Mouse (Mus musculus) heart, embryonic 15.5 days (tissue): Measurements from ENCODE around the gene Ttc16. TPM values are rescaled to one million over a fixed set of nuclear protein-coding genes. Genes with fewer than 3 reads are reported as not detected.

ENCODE experiments used
- ATAC-seq: fragments of 200-750 bp; cut with Nextera tagmentation; replicated peaks from 2 replicates; pipeline ENCODE4 v1.8.0; 2017; ENCODE audit warnings: low read depth, moderate TSS enrichment; ENCODE audit not compliant: insufficient number of reproducible peaks, insufficient read depth, low FRiP score
- H3K27ac ChIP-seq: fragments of 300-500 bp; sonication (generic); 2 replicates; pipeline ENCODE4 v1.5.1; 2015; ENCODE audit warnings: mild to moderate bottlenecking, inconsistent platforms
- H3K27me3 ChIP-seq: fragments of 300-500 bp; sonication (generic); 2 replicates; pipeline ENCODE4 v1.6.1; 2015; ENCODE audit warnings: inconsistent platforms
- H3K36me3 ChIP-seq: fragments of 300-500 bp; sonication (generic); 2 replicates; pipeline ENCODE4 v1.6.1; 2015; ENCODE audit warnings: mild to moderate bottlenecking, inconsistent platforms
- H3K4me1 ChIP-seq: fragments of 300-500 bp; sonication (generic); replicated peaks from 2 replicates; pipeline ENCODE4 v1.6.1; 2015; ENCODE audit warnings: inconsistent platforms
- H3K4me2 ChIP-seq: fragments of 300-500 bp; sonication (generic); 2 replicates; pipeline ENCODE4 v1.6.1; 2015; ENCODE audit warnings: inconsistent platforms, mild to moderate bottlenecking, moderate library complexity
- H3K4me3 ChIP-seq: fragments of 300-500 bp; sonication (generic); 2 replicates; pipeline ENCODE4 v1.5.1; 2015; ENCODE audit warnings: mild to moderate bottlenecking, inconsistent platforms
- H3K9ac ChIP-seq: fragments of 300-500 bp; sonication (generic); 2 replicates; pipeline ENCODE4 v1.6.1; 2015; ENCODE audit warnings: mild to moderate bottlenecking, inconsistent platforms
- H3K9me3 ChIP-seq: fragments of 300-500 bp; sonication (generic); replicated peaks from 2 replicates; pipeline ENCODE4 v1.6.1; 2016; ENCODE audit warnings: inconsistent platforms
- WGBS: fragments of 180-500 bp; shearing (Covaris S2); methylation state at CpG from one replicate; pipeline ENCODE4 v1.1.7; 2015; ENCODE audit warnings: mixed read lengths; 5-methylcytosine and 5-hydroxymethylcytosine counted together
- polyA plus RNA-seq: library from polyadenylated mRNA; unstranded; fragments of >200 nt; fragmentation: Nextera tagmentation; extraction: Ambion mirVana; gene quantifications from 2 replicates; pipeline ENCODE4 v1.2.1, GENCODE M21; 2015

The Ttc16 gene
- polyA plus RNA-seq, 1 experiment from 2014 or later = 0.15 TPM

DNA sequence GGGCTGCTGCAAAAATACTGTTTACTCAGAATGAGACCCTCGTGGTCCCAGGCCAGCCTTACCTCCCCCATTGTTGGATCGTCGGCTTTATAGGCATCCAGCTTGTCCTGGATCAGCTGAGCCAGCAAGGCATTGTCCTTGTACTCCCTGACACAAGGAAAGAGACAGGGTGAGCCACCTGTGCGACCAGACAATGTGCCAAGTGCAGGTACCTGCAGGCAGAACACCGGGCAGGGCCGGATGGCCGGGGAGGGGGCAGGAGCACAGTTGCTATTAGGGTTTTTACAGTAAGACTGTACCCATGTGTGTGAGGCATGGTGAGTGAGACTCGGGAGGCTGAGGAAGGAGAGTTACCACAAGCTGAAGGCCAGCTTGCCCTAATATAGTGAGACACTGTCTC is 36.5 kb upstream of the Ttc16 start:
- Histone ChIP-seq H3K36me3 (peaks cover 31% of the 10 kb centered on the region), H3K4me3 (no peak overlapping the region), H3K27ac (no peak overlapping the region), H3K9ac (no peak overlapping the region), H3K4me2 (no peak overlapping the region), H3K4me1 (no peaks in the 10 kb centered on the region), H3K27me3 (no peaks in the 10 kb centered on the region), H3K9me3 (no peaks in the 10 kb centered on the region)
- WGBS = 79% methylated on average over 8 of the region's 8 CpGs
- ATAC-seq = no peak

DNA sequence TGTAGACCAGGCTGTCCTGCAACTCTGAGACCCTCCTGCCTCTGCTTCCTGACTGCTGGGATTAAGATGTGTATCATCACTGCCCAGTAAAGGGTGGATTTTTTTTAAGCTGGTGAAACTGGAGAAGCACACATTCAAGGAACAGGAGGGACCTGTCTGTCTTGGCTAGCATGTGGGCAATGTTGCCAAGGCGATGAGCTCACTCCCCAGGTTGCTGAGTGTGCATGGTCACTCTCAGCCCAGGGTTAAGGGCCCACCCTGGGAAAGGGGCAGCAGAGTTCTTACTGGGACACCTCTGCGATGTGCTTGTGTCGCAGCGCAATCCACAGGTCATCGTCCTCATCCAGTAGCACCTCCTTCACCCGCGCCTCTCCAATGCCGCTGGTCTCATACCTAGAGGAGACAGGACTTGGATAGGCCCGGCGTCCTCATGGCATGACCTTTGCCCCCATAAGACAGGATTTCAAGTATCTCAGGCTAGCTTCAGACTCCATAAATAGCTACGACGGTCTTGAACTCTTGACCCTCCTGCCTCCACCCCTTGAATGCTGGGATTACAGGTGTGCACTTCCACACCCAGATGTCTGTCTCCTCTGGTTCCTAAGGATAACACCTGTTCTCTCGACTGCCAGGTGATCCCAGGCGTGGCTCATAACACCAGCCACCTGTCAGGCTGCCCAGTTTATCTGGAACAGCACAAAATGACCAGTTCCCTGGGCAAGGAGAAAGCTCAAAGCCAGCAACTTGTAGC is 33.6 kb upstream of the Ttc16 start:
- no peaks in the 10 kb centered on the region for H3K9me3 ChIP-seq
- no peak overlapping the region for H3K27ac ChIP-seq
- H3K4me2 ChIP-seq = no peak overlapping the region
- 0 out of 2 replicates have a peak, but pooled peaks have one; percentile 27 for ATAC-seq
- no peaks in the 10 kb centered on the region for H3K27me3 ChIP-seq
- no peaks in the 10 kb centered on the region for H3K4me1 ChIP-seq
- no peak overlapping the region for H3K9ac ChIP-seq
- peaks cover 39% of the 10 kb centered on the region for H3K36me3 ChIP-seq
- 85% methylated on average over 14 of the region's 14 CpGs for whole genome bisulfite sequencing
- H3K4me3 ChIP-seq = no peak overlapping the region

DNA sequence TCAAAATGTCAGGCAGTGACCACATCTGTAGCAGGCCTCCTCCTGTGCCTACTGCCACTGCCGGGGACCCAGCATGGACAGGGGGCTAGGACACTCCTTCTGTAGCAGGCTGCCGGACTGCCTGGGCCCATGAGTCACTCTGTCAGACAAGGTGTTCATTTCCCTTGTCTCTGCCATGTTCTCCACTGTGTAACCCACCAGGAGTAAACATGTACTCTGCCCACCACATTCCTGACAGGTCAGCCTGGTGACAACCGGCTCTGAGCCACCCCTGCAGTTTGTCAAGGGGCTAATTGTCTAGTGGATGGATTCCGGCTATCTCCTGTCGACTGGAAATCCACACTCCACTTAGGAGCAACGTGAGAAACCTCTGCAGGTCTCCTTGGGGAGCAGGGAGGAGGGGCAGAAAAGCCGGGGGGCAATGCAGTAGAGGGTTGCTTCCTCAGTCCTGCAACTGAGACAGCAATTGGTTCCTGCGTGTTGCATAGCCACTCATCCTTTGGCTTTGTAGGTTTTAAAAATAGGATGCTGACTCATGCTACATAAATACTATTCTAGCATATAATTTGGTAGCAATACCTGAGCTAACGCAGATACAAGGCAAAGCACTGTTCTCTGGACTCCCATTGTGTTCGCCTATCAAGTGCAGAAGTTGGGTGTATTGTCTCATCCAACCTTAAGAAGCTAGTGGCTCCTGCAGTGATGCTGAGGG is 23.0 kb upstream of the Ttc16 start:
- peaks cover 16% of the 10 kb centered on the region for H3K4me1 ChIP-seq
- peak overlapping the region; percentile 54 for H3K27ac ChIP-seq
- no peak overlapping the region for H3K9ac ChIP-seq
- no peaks in the 10 kb centered on the region for H3K27me3 ChIP-seq
- H3K4me2 ChIP-seq = no peak overlapping the region
- H3K9me3 ChIP-seq = no peaks in the 10 kb centered on the region
- peaks cover 40% of the 10 kb centered on the region; the same call in 1 of the 2 replicates for H3K36me3 ChIP-seq
- 35% methylated on average over 10 of the region's 10 CpGs for WGBS
- ATAC-seq = peak; percentile 52; the same call in 1 of the 2 replicates
- no peak overlapping the region for H3K4me3 ChIP-seq

DNA sequence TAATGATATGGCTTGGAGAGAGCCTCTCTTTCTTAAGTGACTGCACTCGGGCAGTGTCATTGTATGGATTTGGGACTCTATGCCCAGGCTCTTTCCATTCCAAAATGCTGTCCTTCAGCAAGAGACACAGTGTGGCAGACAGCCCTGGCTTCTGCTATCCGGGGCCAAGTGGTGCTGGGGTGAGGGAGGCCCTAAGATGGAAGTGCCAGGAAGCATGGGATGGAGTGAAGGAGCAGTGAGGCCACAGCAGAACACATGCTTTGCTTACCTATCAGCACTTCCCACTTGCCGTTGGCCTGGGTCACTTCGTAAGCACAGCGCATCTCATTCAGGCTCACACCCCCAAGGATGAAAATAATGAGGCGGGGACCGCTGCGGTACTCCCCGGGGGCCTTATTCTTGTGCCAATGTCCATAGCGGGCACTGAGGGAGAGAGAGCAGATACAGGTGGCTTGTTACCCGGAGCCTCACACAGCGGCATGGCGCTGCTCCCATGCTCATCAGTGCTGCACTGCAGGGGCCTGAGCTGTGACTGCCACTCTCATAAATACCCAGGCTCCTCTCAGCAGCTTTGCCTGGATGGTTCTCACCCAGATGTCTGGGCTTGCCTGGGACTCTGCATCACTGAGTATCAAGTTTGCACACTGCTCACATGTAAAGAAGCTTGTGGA is 20.4 kb upstream of the Ttc16 start:
- H3K9me3 ChIP-seq = no peaks in the 10 kb centered on the region
- H3K9ac ChIP-seq = no peak overlapping the region
- no peak for ATAC-seq
- peaks cover 37% of the 10 kb centered on the region; the same call in 1 of the 2 replicates for H3K36me3 ChIP-seq
- no peak overlapping the region for H3K27ac ChIP-seq
- H3K4me3 ChIP-seq = no peak overlapping the region
- 86% methylated on average over 13 of the region's 13 CpGs for WGBS
- no peaks in the 10 kb centered on the region for H3K27me3 ChIP-seq
- no peak overlapping the region for H3K4me2 ChIP-seq
- H3K4me1 ChIP-seq = peaks cover 23% of the 10 kb centered on the region

DNA sequence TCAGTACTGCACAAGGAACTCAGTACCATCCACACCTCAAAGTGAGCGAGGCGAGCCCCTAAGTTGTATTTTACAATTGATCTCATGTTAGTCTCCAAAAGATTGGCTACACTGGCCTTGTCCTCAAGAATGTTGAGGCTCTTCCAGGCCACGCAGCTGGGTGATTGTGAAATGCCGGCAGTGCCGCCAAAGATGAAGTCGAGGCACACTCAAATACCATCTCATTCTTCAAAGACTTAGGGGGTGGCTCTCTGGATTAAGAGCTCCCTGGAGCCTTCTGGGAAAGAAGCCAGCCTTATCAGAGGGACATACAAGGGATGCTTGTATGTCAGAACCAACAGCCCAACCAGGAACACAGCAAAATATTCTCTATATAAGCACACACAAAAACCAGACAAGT is 15.9 kb upstream of the Ttc16 start:
- peaks cover 7% of the 10 kb centered on the region; the same call in 1 of the 2 replicates for H3K4me1 ChIP-seq
- H3K27ac ChIP-seq = peak overlapping the region; percentile 48
- no peak overlapping the region for H3K4me3 ChIP-seq
- 46% methylated on average over 6 of the region's 6 CpGs for WGBS
- no peak overlapping the region for H3K9ac ChIP-seq
- H3K27me3 ChIP-seq = no peaks in the 10 kb centered on the region
- peaks cover 11% of the 10 kb centered on the region; the same call in 1 of the 2 replicates for H3K36me3 ChIP-seq
- ATAC-seq = no peak
- H3K4me2 ChIP-seq = no peak overlapping the region
- H3K9me3 ChIP-seq = no peaks in the 10 kb centered on the region

DNA sequence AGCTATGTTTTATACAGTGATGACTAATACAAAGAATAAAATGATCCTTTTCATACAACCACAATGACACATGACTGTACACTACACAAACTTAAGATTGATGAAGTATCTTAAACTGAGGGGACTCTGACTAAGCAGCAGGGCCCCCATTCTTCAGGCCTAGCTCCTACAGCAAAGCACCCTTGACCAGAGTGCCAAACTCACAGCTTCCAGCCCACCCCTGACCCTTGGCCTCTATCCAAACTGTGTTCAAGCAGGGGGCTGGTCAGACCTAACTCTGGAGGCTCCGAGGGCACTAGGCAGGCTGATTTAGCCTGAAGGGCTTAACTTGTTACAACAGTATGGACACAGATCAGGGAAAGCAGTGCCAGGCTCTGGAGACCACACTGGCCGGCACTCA is 13.1 kb upstream of the Ttc16 start:
- WGBS = 33% methylated on average over 2 of the region's 2 CpGs
- Histone ChIP-seq H3K9me3 (no peaks in the 10 kb centered on the region), H3K4me2 (no peak overlapping the region), H3K4me1 (peaks cover 16% of the 10 kb centered on the region), H3K27me3 (no peaks in the 10 kb centered on the region), H3K27ac (no peak overlapping the region), H3K4me3 (no peak overlapping the region), H3K9ac (no peak overlapping the region), H3K36me3 (0 out of 2 replicates have a peak, but pooled peaks cover 5% of the 10 kb centered on the region)
- ATAC-seq = no peak

DNA sequence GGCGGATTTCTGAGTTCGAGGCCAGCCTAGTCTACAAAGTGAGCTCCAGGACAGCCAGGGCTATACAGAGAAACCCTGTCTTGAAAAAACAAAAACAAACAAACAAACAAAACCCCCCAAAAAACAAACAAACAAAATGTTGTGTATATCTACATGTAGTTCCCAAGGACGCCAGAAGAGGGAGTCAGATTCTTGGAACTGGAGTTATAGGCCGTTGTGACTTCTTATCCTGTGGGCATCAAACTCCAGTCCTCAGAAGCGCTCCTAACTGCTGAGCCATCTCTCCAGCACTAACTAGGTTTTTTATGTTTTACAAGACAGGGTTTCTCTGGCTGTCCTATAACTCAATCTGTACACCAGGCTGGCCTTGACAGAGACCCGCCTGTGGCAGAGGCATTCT is 11.7 kb upstream of the Ttc16 start:
- no peaks in the 10 kb centered on the region for H3K9me3 ChIP-seq
- H3K4me1 ChIP-seq = peaks cover 16% of the 10 kb centered on the region
- 57% methylated on average over 6 of the region's 6 CpGs for WGBS
- no peak overlapping the region for H3K9ac ChIP-seq
- no peak overlapping the region for H3K4me3 ChIP-seq
- no peak overlapping the region for H3K4me2 ChIP-seq
- H3K36me3 ChIP-seq = no peaks in the 10 kb centered on the region
- no peak overlapping the region for H3K27ac ChIP-seq
- H3K27me3 ChIP-seq = no peaks in the 10 kb centered on the region
- ATAC-seq = no peak

DNA sequence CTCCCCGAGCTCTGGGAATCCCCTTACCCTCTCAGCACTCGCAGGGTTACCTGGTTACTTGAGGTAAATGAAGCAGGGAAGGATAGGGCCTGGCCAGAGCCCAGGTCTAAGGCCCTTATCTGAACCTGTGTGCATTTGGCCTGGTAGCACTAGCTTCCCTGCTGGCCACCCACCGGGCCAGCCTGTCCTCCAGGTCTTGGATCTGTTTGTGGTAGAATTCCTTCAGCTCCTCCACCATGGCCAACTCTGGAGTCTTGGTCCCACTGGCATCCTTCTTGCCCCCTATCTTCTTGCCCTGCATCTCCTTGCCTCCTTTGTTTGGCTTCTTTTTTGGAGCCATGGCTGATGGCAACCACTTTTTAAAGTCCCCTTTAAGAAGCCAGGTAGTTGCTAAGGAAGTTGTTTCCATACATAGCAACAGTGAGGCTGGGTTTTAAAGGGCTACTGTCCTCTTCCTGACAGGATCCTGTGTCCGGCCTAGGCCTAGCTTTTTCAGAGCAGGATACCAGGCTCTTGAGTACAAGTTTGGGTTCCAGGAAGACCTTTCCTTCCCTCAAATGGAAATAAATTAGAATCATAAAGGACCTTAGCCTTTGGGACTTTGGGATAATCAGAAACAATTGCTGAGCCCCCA is 8.7 kb upstream of the Ttc16 start, which contains the start of gene Cfap157:
Gene Cfap157, minus strand, starts transcription at position 381 of the 634 bp plus-strand sequence.
- Histone ChIP-seq H3K9me3 (no peaks in the 10 kb centered on the region), H3K4me2 (peak within 1 kb of the TSS; percentile 14), H3K4me3 (no peak within 1 kb of the TSS), H3K27ac (no peak within 1 kb of the TSS), H3K27me3 (no peaks in the 10 kb centered on the region), H3K36me3 (no peaks in the 10 kb centered on the region), H3K9ac (no peak within 1 kb of the TSS), H3K4me1 (peaks cover 11% of the 10 kb centered on the region)
- 56% methylated on average over 4 of the region's 4 CpGs for WGBS
- no peak for ATAC-seq

DNA sequence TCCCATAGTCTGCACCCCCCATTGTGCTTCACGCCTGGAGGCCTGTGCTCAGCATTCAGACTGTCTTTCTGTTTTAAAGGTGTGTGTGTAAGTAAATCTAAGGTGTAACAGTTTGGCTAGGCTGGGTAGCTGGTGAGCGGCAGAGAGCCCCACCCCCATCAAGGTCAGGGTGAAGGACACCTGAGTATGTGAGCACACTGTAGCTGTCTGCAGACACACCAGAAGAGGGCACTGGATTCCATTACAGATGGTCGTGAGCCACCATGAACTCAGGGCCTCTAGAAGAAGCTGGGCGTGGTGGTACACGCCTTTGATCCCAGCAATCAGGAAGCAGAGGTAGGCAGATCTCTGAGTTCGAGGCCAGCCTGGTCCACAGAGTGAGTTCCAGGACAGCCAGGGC is 6.3 kb upstream of the Ttc16 start:
- Histone ChIP-seq H3K9me3 (no peaks in the 10 kb centered on the region), H3K9ac (no peak overlapping the region), H3K4me3 (no peak overlapping the region), H3K27me3 (no peaks in the 10 kb centered on the region), H3K27ac (no peak overlapping the region), H3K4me2 (no peak overlapping the region), H3K4me1 (peaks cover 11% of the 10 kb centered on the region), H3K36me3 (no peaks in the 10 kb centered on the region)
- WGBS = 73% methylated on average over 6 of the region's 6 CpGs
- ATAC-seq = no peak

DNA sequence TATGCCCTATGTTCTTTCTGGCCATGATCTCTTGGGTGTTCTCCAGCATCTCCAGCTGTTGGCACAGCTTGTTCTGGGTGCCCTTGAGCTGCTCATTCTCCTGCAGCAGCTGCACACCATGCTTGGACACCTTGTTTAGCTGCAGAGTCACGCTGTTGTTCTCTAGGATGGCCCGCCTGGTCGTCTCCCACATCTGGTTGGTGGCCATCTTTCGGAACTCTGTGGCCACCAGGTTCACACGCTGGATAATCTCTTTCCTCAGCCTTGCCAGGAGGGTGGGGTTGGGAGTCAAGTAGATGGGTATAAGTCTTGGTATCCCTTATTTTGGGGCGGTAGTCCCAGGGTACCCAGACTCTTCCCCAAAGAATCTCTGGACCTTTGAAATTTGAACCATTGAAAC is 4.3 kb upstream of the Ttc16 start:
- H3K36me3 ChIP-seq = no peaks in the 10 kb centered on the region
- H3K4me1 ChIP-seq = peaks cover 24% of the 10 kb centered on the region
- H3K27ac ChIP-seq = no peak overlapping the region
- WGBS = 89% methylated on average over 6 of the region's 6 CpGs
- no peak overlapping the region for H3K4me3 ChIP-seq
- peaks cover 5% of the 10 kb centered on the region; the same call in 1 of the 2 replicates for H3K27me3 ChIP-seq
- ATAC-seq = no peak
- no peaks in the 10 kb centered on the region for H3K9me3 ChIP-seq
- no peak overlapping the region for H3K4me2 ChIP-seq
- H3K9ac ChIP-seq = no peak overlapping the region

DNA sequence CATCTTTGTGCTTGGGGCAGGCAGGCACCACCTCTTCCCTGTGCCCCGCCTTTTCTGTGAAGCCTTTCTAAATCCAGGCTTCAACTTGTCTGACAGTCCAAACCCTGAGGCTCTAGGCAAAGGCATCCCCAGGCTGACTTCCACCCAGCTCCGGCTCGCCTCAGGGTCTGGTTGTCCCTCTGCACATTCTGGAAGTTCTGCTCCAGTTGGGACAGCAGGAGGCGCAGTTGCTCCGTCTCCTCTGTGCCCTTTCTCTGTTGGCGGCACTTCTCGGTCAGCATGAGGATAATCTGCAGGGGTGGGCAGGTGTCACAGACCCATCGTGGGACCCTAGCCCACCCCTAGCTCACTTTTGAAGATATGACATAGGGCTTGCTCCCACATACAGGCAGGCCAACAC is 3.7 kb upstream of the Ttc16 start:
- no peak overlapping the region for H3K4me3 ChIP-seq
- H3K9ac ChIP-seq = no peak overlapping the region
- H3K4me2 ChIP-seq = no peak overlapping the region
- peaks cover 20% of the 10 kb centered on the region for H3K4me1 ChIP-seq
- 14% methylated on average over 8 of the region's 8 CpGs for WGBS
- no peak for ATAC-seq
- H3K36me3 ChIP-seq = no peaks in the 10 kb centered on the region
- H3K27ac ChIP-seq = no peak overlapping the region
- peaks cover 5% of the 10 kb centered on the region; the same call in 1 of the 2 replicates for H3K27me3 ChIP-seq
- H3K9me3 ChIP-seq = no peaks in the 10 kb centered on the region
